ENCODE assay signal across 8 mouse cellular contexts in the genomic region with DNA sequence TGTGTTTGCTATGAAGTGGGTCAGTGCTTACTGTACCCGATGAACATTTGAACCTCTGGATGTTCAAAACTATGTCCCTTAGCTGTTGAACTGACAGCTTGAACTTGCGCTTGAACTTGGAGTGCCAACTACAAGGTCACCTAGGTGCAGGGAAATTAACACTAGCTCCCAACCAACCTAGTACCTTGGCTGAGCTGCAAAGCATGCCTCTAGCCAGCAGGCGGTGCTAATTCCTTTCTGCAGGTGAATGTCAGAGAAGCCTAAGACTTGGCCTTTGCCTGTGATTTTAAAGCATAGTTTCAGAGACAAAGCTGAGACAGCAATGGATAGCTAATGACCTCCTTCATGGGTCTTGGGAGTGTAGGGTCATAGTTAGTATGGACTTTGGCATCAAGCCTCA. TPM values are rescaled to one million over a fixed set of nuclear protein-coding genes. Genes with fewer than 3 reads are reported as not detected.
DNase-seq lines count a peak whose midpoint lies in the region; ATAC-seq and TF ChIP-seq lines count a peak whose summit lies in the region.
"Had no signal": no experiment of that assay in that cellular context is flagged by ENCODE, and none has a peak within 500 bp of the region (broad histone marks: within the 10 kb centered on the region; RNA-seq: fewer than 3 reads in every experiment).

No protein-coding gene starts in this region.

- H3K4me3 ChIP-seq in lung, postnatal 0 days (ENCODE audit: low read depth, low read length): no peak overlapping the region

- 55% methylated on average over 3 of the region's 3 CpGs for WGBS in lung, postnatal 0 days

- TF ChIP-seq EP300 in lung, postnatal 0 days (IDR thresholded peaks at IDR 0.05): no peak

- H3K4me1 ChIP-seq in lung, postnatal 0 days (ENCODE audit: insufficient read depth, low read depth, low read length): no peaks in the 10 kb centered on the region

- H3K9ac ChIP-seq in lung, postnatal 0 days (replicated peaks; ENCODE audit: low read depth): no peak overlapping the region

- H3K4me2 ChIP-seq in lung, postnatal 0 days (replicated peaks; ENCODE audit: low read depth, low read length): no peak overlapping the region

- peaks cover 15% of the 10 kb centered on the region; the same call in 1 of the 2 replicates for H3K36me3 ChIP-seq in lung, postnatal 0 days (ENCODE audit: insufficient read depth, low read length)

- DNase-seq in urinary bladder, postnatal 25 days (ENCODE audit: low spot score): peak; percentile 47
- no peak for DNase-seq in urinary bladder, adult 2 months (ENCODE audit: low spot score)
- DNase-seq in c-Kit-positive CD71-positive TER-119-positive erythroid progenitor cells, embryonic 14.5 days (ENCODE audit: low spot score): peak; percentile 29
- peak; percentile 39 to 42 for DNase-seq in gastrocnemius, adult 8-10 months (ENCODE audit: low spot score in 2 of 2)
- DNase-seq in kidney, postnatal 10 days: peak; percentile 77
- DNase-seq in lung, postnatal 0 days (ENCODE audit: low spot score): peak; percentile 68
- DNase-seq in right cerebral cortex, postnatal 10 days (ENCODE audit: low spot score in 2 of 2): peak; percentile 59 to 72

- TF ChIP-seq CTCF in lung, postnatal 0 days (IDR thresholded peaks at IDR 0.05): peak; percentile 89

- H3K27ac ChIP-seq in lung, postnatal 0 days (ENCODE audit: low read length): no peak overlapping the region

- H3K9me3 ChIP-seq in lung, postnatal 0 days (ENCODE audit: low read length): no peaks in the 10 kb centered on the region

- no peak for ATAC-seq in lung, postnatal 0 days

- no peaks in the 10 kb centered on the region for H3K27me3 ChIP-seq in lung, postnatal 0 days (replicated peaks; ENCODE audit: insufficient read depth, low read length)

RNA-seq across cellular contexts. Expression of gene Zp1, which starts 12.5 kb away (rescaled TPM):
- polyA plus RNA-seq in urinary bladder, adult 2 months (2012; rRNA removed): 0.56 and 1.4 TPM in 2 replicates
- not detected for total RNA-seq in gastrocnemius, adult 8-10 months (2022)
- not detected in 2 replicates for polyA plus RNA-seq in lung, postnatal 0 days (2015; fragmentation: Nextera tagmentation; extraction: Ambion mirVana)
- polyA plus RNA-seq: gonadal fat pad, adult 2 months had no signal

RNA-seq across cellular contexts. Expression of gene Prpf19, which starts 12.9 kb away (rescaled TPM):
- 102 and 133 TPM in 2 replicates for polyA plus RNA-seq in urinary bladder, adult 2 months (2012; rRNA removed)
- total RNA-seq in gastrocnemius, adult 8-10 months (2022): 100 to 1,000 TPM; 151 to 188 (median 167) TPM
- 18.8 and 22.4 TPM in 2 replicates for polyA plus RNA-seq in lung, postnatal 0 days (2015; fragmentation: Nextera tagmentation; extraction: Ambion mirVana)

RNA-seq across cellular contexts. Expression of gene Tmem109, which starts 26.1 kb away (rescaled TPM):
- 132 and 133 TPM in 2 replicates for polyA plus RNA-seq in urinary bladder, adult 2 months (2012; rRNA removed)
- total RNA-seq in gastrocnemius, adult 8-10 months (2022): 100 to 1,000 TPM; 228 to 296 (median 253) TPM
- polyA plus RNA-seq in lung, postnatal 0 days (2015; fragmentation: Nextera tagmentation; extraction: Ambion mirVana): 143 and 155 TPM in 2 replicates

RNA-seq across cellular contexts. Expression of gene Ptgdr2, which starts 29.1 kb away (rescaled TPM):
- 0.06 TPM in 2 replicates for polyA plus RNA-seq in urinary bladder, adult 2 months (2012; rRNA removed)
- not detected for total RNA-seq in gastrocnemius, adult 8-10 months (2022)
- 0.36 and 0.45 TPM in 2 replicates for polyA plus RNA-seq in lung, postnatal 0 days (2015; fragmentation: Nextera tagmentation; extraction: Ambion mirVana)

RNA-seq across cellular contexts. Expression of gene Tmem132a, which starts 38.2 kb away (rescaled TPM):
- 14.7 and 16.5 TPM in 2 replicates for polyA plus RNA-seq in urinary bladder, adult 2 months (2012; rRNA removed)
- 1 to 10 TPM; 2.7 to 4.3 (median 3.4) TPM for total RNA-seq in gastrocnemius, adult 8-10 months (2022)
- 15.1 and 18.9 TPM in 2 replicates for polyA plus RNA-seq in lung, postnatal 0 days (2015; fragmentation: Nextera tagmentation; extraction: Ambion mirVana)
